Mouse (Mus musculus) G1E (cell line): ENCODE measurements around the gene Kcnma1. TPM values are rescaled to one million over a fixed set of nuclear protein-coding genes. Genes with fewer than 3 reads are reported as not detected.

ENCODE experiments used
- ATAC-seq: 2 replicates; pipeline ENCODE4 v1.8.0; 2016; ENCODE audit warnings: mild to moderate bottlenecking; ENCODE audit not compliant: insufficient number of reproducible peaks, poor library complexity, low FRiP score, severe bottlenecking; ENCODE audit errors: extremely low read depth
- DNase-seq: peaks from one replicate; pipeline ENCODE4 v3.0.0; 2012; ENCODE audit warnings: low spot score
- H3K27me3 ChIP-seq: 2 replicates; pipeline ENCODE4 v1.6.1; 2012; ENCODE audit warnings: mild to moderate bottlenecking, low read length, inconsistent platforms; ENCODE audit not compliant: insufficient read depth
- H3K36me3 ChIP-seq: replicated peaks from 2 replicates; pipeline ENCODE3; 2012; ENCODE audit warnings: mild to moderate bottlenecking, inconsistent platforms
- H3K4me1 ChIP-seq: 2 replicates; pipeline ENCODE4 v1.6.1; 2012; ENCODE audit warnings: low read depth, low read length, inconsistent platforms, mixed read lengths; ENCODE audit not compliant: insufficient read depth
- H3K4me3 ChIP-seq: 2 replicates; pipeline ENCODE4 v1.5.1; 2012; ENCODE audit warnings: low read depth, mild to moderate bottlenecking, inconsistent platforms, low read length, moderate library complexity, mixed read lengths
- H3K9me3 ChIP-seq: replicated peaks from 2 replicates; pipeline ENCODE4 v1.6.1; 2012; ENCODE audit warnings: inconsistent platforms
- CTCF ChIP-seq: IDR thresholded peaks from 2 replicates; pipeline ENCODE4 v1.5.1; 2012; ENCODE audit warnings: low read depth, low read length, inconsistent platforms, mixed read lengths
- GATA1 ChIP-seq: IDR thresholded peaks from 2 replicates; pipeline ENCODE4 v1.6.1; 2012; ENCODE audit warnings: borderline replicate concordance, low read length, inconsistent platforms, mixed read lengths
- GATA2 ChIP-seq: IDR thresholded peaks from 2 replicates; pipeline ENCODE4 v1.6.1; 2012; ENCODE audit warnings: low read depth, low read length, inconsistent platforms, borderline replicate concordance
- POLR2AphosphoS5 ChIP-seq: IDR thresholded peaks from 2 replicates; pipeline ENCODE4 v1.6.1; 2012; ENCODE audit warnings: low read depth, low read length, inconsistent platforms; ENCODE audit not compliant: insufficient replicate concordance
- TAL1 ChIP-seq: conservative IDR thresholded peaks from 2 replicates; pipeline ENCODE4 v1.6.1; 2012; ENCODE audit warnings: low read depth, low read length, inconsistent platforms, mixed read lengths
- polyA plus RNA-seq: library from polyadenylated mRNA; stranded (reverse); fragments of >175 nt; gene quantifications from 2 replicates; pipeline ENCODE4 v1.2.3, GENCODE M21; 2012
- total RNA-seq, 2 experiments: library from RNA; stranded (forward) in 1 of 2; stranded (reverse) in 1 of 2; fragments of 200-1000 nt in 1 of 2; fragments of >200 nt in 1 of 2; fragmentation: Nextera tagmentation in 1 of 2; gene quantifications; 2 replicates each; pipeline ENCODE4 v1.2.3; 2014 to 2017

The Kcnma1 gene
- total and polyA plus RNA-seq, 3 experiments, result 0.27 TPM; not detected in 2

GRCm38 (mm10) chr14:23572778-23573177 lies 441.5 kb downstream of the Kcnma1 start:
- no peak for ATAC-seq
- no peaks in the 10 kb centered on the region for H3K36me3 ChIP-seq
- no peaks in the 10 kb centered on the region for H3K4me1 ChIP-seq
- no peak for TF ChIP-seq GATA2
- no peak for TF ChIP-seq TAL1
- TF ChIP-seq POLR2AphosphoS5, result no peak
- TF ChIP-seq CTCF, result no peak
- TF ChIP-seq GATA1, result no peak
- H3K4me3 ChIP-seq, result no peak overlapping the region
- H3K9me3 ChIP-seq, result no peaks in the 10 kb centered on the region
- DNase-seq, result no peak
- no peaks in the 10 kb centered on the region for H3K27me3 ChIP-seq

GRCm38 (mm10) chr14:23570251-23570650 lies 444.0 kb downstream of the Kcnma1 start:
- TF ChIP-seq POLR2AphosphoS5 (no peak), GATA1 (no peak), CTCF (no peak), GATA2 (no peak), TAL1 (no peak)
- H3K4me1 ChIP-seq, result no peaks in the 10 kb centered on the region
- no peak overlapping the region for H3K4me3 ChIP-seq
- ATAC-seq, result no peak
- no peak for DNase-seq
- H3K9me3 ChIP-seq, result no peaks in the 10 kb centered on the region
- H3K36me3 ChIP-seq, result no peaks in the 10 kb centered on the region
- no peaks in the 10 kb centered on the region for H3K27me3 ChIP-seq

GRCm38 (mm10) chr14:23565931-23566330 lies 448.4 kb downstream of the Kcnma1 start:
- H3K36me3 ChIP-seq, result no peaks in the 10 kb centered on the region
- H3K4me3 ChIP-seq, result no peak overlapping the region
- no peaks in the 10 kb centered on the region for H3K27me3 ChIP-seq
- ATAC-seq (no peak), DNase-seq (no peak)
- H3K4me1 ChIP-seq, result no peaks in the 10 kb centered on the region
- no peaks in the 10 kb centered on the region for H3K9me3 ChIP-seq
- no peak for TF ChIP-seq POLR2AphosphoS5
- TF ChIP-seq CTCF, result no peak
- no peak for TF ChIP-seq GATA1
- TF ChIP-seq TAL1, result no peak
- TF ChIP-seq GATA2, result no peak

GRCm38 (mm10) chr14:23564474-23564873 lies 449.8 kb downstream of the Kcnma1 start:
- no peaks in the 10 kb centered on the region for H3K36me3 ChIP-seq
- ATAC-seq (no peak), DNase-seq (no peak)
- TF ChIP-seq CTCF (no peak), TAL1 (no peak), GATA2 (no peak), POLR2AphosphoS5 (no peak), GATA1 (no peak)
- H3K4me1 ChIP-seq, result no peaks in the 10 kb centered on the region
- no peak overlapping the region for H3K4me3 ChIP-seq
- H3K9me3 ChIP-seq, result no peaks in the 10 kb centered on the region
- no peaks in the 10 kb centered on the region for H3K27me3 ChIP-seq

GRCm38 (mm10) chr14:23563180-23563579 lies 451.1 kb downstream of the Kcnma1 start:
- no peak for DNase-seq
- Histone ChIP-seq H3K9me3 (no peaks in the 10 kb centered on the region), H3K36me3 (no peaks in the 10 kb centered on the region), H3K27me3 (no peaks in the 10 kb centered on the region), H3K4me1 (no peaks in the 10 kb centered on the region), H3K4me3 (no peak overlapping the region)
- no peak for ATAC-seq
- TF ChIP-seq POLR2AphosphoS5 (no peak), GATA2 (no peak), TAL1 (no peak), GATA1 (no peak), CTCF (no peak)

- DNase-seq (no peak), ATAC-seq (no peak)
- no peak overlapping the region for H3K4me3 ChIP-seq
- no peaks in the 10 kb centered on the region for H3K4me1 ChIP-seq
- H3K9me3 ChIP-seq, result no peaks in the 10 kb centered on the region
- no peaks in the 10 kb centered on the region for H3K27me3 ChIP-seq
- TF ChIP-seq GATA2 (no peak), GATA1 (no peak), TAL1 (no peak), POLR2AphosphoS5 (no peak), CTCF (no peak)
- H3K36me3 ChIP-seq, result no peaks in the 10 kb centered on the region
Observed at GRCm38 (mm10) chr14:23555647-23556046, 458.6 kb downstream of the Kcnma1 start.
